Mouse (Mus musculus) left cerebral cortex, adult 8-10 months (tissue): ENCODE results near the gene Zfp605. TPM values are rescaled to one million over a fixed set of nuclear protein-coding genes. Genes with fewer than 3 reads are reported as not detected.
"Not testable (repeated sequence)": the region's sequence is repeated elsewhere in the genome, so short reads cannot be mapped to it uniquely, and the experiment has no call there.

ENCODE experiments used
- DNase-seq, 2 experiments: peaks; one replicate each; pipeline ENCODE4 v3.0.0; 2022; ENCODE audit warnings: low spot score in 2 of 2
- total RNA-seq, 4 experiments: library from RNA; stranded (reverse); gene quantifications; 2 replicates each; pipeline ENCODE4 v1.2.4; 2022

Zfp605 gene
- total RNA-seq, result 10 to 100 TPM; 15.0 to 19.2 (median 16.1) TPM

- DNase-seq, result peak; percentile 93 to 94
Observed at GRCm38 (mm10) chr5:110109991-110110441, at the start of gene Zfp605. TSS of gene Zfp605 (plus strand) at chr5:110110092.

GRCm38 (mm10) chr5:110072413-110072812 is 37.5 kb upstream of the Zfp605 start, which contains the start of gene Gm17655:
TSS of gene Gm17655 (minus strand) at chr5:110072513.
- DNase-seq, result not testable (repeated sequence)

GRCm38 (mm10) chr5:110082961-110083360 is 26.9 kb upstream of the Zfp605 start:
- DNase-seq, result no peak

- no peak for DNase-seq
Observed at GRCm38 (mm10) chr5:110086161-110086866, 23.6 kb upstream of the Zfp605 start.

- DNase-seq, result no peak
Observed at GRCm38 (mm10) chr5:110091546-110091945, 18.3 kb upstream of the Zfp605 start.

GRCm38 (mm10) chr5:110094030-110094846 is 15.7 kb upstream of the Zfp605 start, which contains the start of gene Gm35315:
TSS of gene Gm35315 (minus strand) at chr5:110094420.
- peak; percentile 74 to 90 for DNase-seq

- no peak for DNase-seq
Observed at GRCm38 (mm10) chr5:110094847-110095213, 15.1 kb upstream of the Zfp605 start.

- DNase-seq, result peak; percentile 10 to 69
Observed at GRCm38 (mm10) chr5:110098991-110099477, 10.9 kb upstream of the Zfp605 start.

GRCm38 (mm10) chr5:110099656-110100580 is 10.0 kb upstream of the Zfp605 start, which contains the start of gene Plcxd1:
TSS of gene Plcxd1 (plus strand) at chr5:110099969.
- DNase-seq, result peak in 1 of 2 experiments; percentile 12

GRCm38 (mm10) chr5:110100921-110101631 is 8.8 kb upstream of the Zfp605 start:
- DNase-seq, result peak; percentile 26 to 66

- DNase-seq, result peak; percentile 67 to 87
Observed at GRCm38 (mm10) chr5:110101716-110102347, 8.1 kb upstream of the Zfp605 start.

- no peak for DNase-seq
Observed at GRCm38 (mm10) chr5:110102429-110102828, 7.5 kb upstream of the Zfp605 start.

- peak in 1 of 2 experiments; percentile 12 for DNase-seq
Observed at GRCm38 (mm10) chr5:110102853-110103625, 6.9 kb upstream of the Zfp605 start.

GRCm38 (mm10) chr5:110103901-110104615 is 5.8 kb upstream of the Zfp605 start:
- no peak for DNase-seq

GRCm38 (mm10) chr5:110104616-110105380 is 5.1 kb upstream of the Zfp605 start:
- peak in 1 of 2 experiments; percentile 13 for DNase-seq

GRCm38 (mm10) chr5:110106140-110106871 is 3.6 kb upstream of the Zfp605 start:
- peak; percentile 17 to 51 for DNase-seq
